Mouse (Mus musculus) left cerebral cortex, adult 8-10 months (tissue): ENCODE measurements around the gene Rnase12. TPM values are rescaled to one million over a fixed set of nuclear protein-coding genes. Genes with fewer than 3 reads are reported as not detected.
"Not testable (repeated sequence)": the region's sequence is repeated elsewhere in the genome, so short reads cannot be mapped to it uniquely, and the experiment has no call there.

Experiments used
- DNase-seq, 2 experiments: peaks; one replicate each; pipeline ENCODE4 v3.0.0; 2022; ENCODE audit warnings: low spot score in 2 of 2
- total RNA-seq, 4 experiments: library from RNA; stranded (reverse); gene quantifications; 2 replicates each; pipeline ENCODE4 v1.2.4; 2022

The Rnase12 gene
- total RNA-seq, 4 experiments from 2014 or later = not detected

- DNase-seq = no peak
Observed at GRCm38 (mm10) chr14:51024820-51025219, 32.6 kb downstream of the Rnase12 start.

GRCm38 (mm10) chr14:51023457-51023856, 34.0 kb downstream of the Rnase12 start:
- no peak for DNase-seq

- DNase-seq = no peak
Observed at GRCm38 (mm10) chr14:51017256-51017655, 40.2 kb downstream of the Rnase12 start.

GRCm38 (mm10) chr14:51015780-51016179, 41.7 kb downstream of the Rnase12 start:
- no peak for DNase-seq

- not testable (repeated sequence) for DNase-seq
Observed at GRCm38 (mm10) chr14:51014724-51015123, 42.7 kb downstream of the Rnase12 start.

- no peak for DNase-seq
Observed at GRCm38 (mm10) chr14:51009572-51009971, 47.9 kb downstream of the Rnase12 start.

- no peak for DNase-seq
Observed at GRCm38 (mm10) chr14:51008781-51009180, 48.7 kb downstream of the Rnase12 start.

GRCm38 (mm10) chr14:51007914-51008713, 49.3 kb downstream of the Rnase12 start:
- peak; percentile 16 to 25 for DNase-seq

GRCm38 (mm10) chr14:51007152-51007801, 50.2 kb downstream of the Rnase12 start, which contains the start of gene Rnase10:
Gene Rnase10, plus strand, starts transcription at chr14:51007751.
- DNase-seq = no peak

Other genes with a start within 250 kb of the Rnase12 start
- under 1 TPM in 2 of 4 experiments, not detected in 2; 0.24 to 0.32 TPM for gene Ccnb1ip1, start 249.9 kb downstream of the Rnase12 start, total RNA-seq
- gene Parp2, start 249.8 kb downstream of the Rnase12 start, total RNA-seq = 10 to 100 TPM; 20.9 to 28.0 (median 25.9) TPM
- 1 to 10 TPM; 4.4 to 7.1 (median 5.7) TPM for gene Tep1, start 187.1 kb downstream of the Rnase12 start, total RNA-seq
- 1 to 10 TPM; 5.5 to 8.3 (median 6.6) TPM for gene Klhl33, start 160.2 kb downstream of the Rnase12 start, total RNA-seq
- gene Osgep, start 132.8 kb downstream of the Rnase12 start, total RNA-seq = 10 to 100 TPM; 30.1 to 36.2 (median 33.2) TPM
- 10 to 100 TPM; 55.5 to 64.8 (median 60.2) TPM for gene Apex1, start 132.7 kb downstream of the Rnase12 start, total RNA-seq
- 100 to 1,000 TPM in 3 of 4 experiments, 10 to 100 TPM in 1; 92.6 to 121 (median 109) TPM for gene Pip4p1, start 126.8 kb downstream of the Rnase12 start, total RNA-seq
- gene Pnp, start 126.6 kb downstream of the Rnase12 start, total RNA-seq = 10 to 100 TPM; 10.4 to 17.7 (median 16.6) TPM
- gene Gm49342, start 113.1 kb downstream of the Rnase12 start, total RNA-seq = 10 to 100 TPM in 1 of 4 experiments, 1 to 10 TPM in 3; 6.5 to 18.1 (median 8.9) TPM
- 1 to 10 TPM; 1.2 to 2.0 (median 1.4) TPM for gene Pnp2, start 101.7 kb downstream of the Rnase12 start, total RNA-seq
- gene Rnase10, start 49.9 kb downstream of the Rnase12 start, total RNA-seq = under 1 TPM in 1 of 4 experiments, not detected in 3; 0.23 TPM
- not detected for gene Rnase9, start 15.8 kb downstream of the Rnase12 start, total RNA-seq
- not detected for gene Rnase11, start 7.5 kb downstream of the Rnase12 start, total RNA-seq
- not detected for gene Olfr750, start 16.8 kb upstream of the Rnase12 start, total RNA-seq
- 10 to 100 TPM; 15.6 to 31.6 (median 22.1) TPM for gene Rnase4, start 33.4 kb upstream of the Rnase12 start, total RNA-seq
- 1 to 10 TPM; 4.6 to 9.5 (median 5.3) TPM for gene Ang, start 33.5 kb upstream of the Rnase12 start, total RNA-seq
- gene Eddm3b, start 56.8 kb upstream of the Rnase12 start, total RNA-seq = not detected
- under 1 TPM in 2 of 4 experiments, not detected in 2; 0.24 to 0.32 TPM for gene Rnase6, start 66.2 kb upstream of the Rnase12 start, total RNA-seq
- 1 to 10 TPM in 1 of 4 experiments, under 1 TPM in 3; 0.67 to 2.4 (median 0.85) TPM for gene Rnase1, start 89.1 kb upstream of the Rnase12 start, total RNA-seq
- not detected for gene Rnase2b, start 104.6 kb upstream of the Rnase12 start, total RNA-seq
- 1 to 10 TPM in 1 of 4 experiments, not detected in 3; 1.3 TPM for gene Ang2, start 141.5 kb upstream of the Rnase12 start, total RNA-seq
- gene Ear14, start 145.7 kb upstream of the Rnase12 start, total RNA-seq = not detected
- gene Rnase2a, start 198.5 kb upstream of the Rnase12 start, total RNA-seq = not detected